Mouse (Mus musculus) brain, adult 10 weeks (tissue): ENCODE results near the gene Fam129c. TPM values are rescaled to one million over a fixed set of nuclear protein-coding genes. Genes with fewer than 3 reads are reported as not detected.

Source experiments
- polyA plus RNA-seq: library from polyadenylated mRNA; stranded (reverse); fragments of 350-450 nt; fragmentation: Illumina TruSeq; extraction: RNeasy Lipid Tissue Mini Kit (QIAGEN cat#74804); gene quantifications from one replicate; pipeline ENCODE4 v1.2.3, GENCODE M21; 2015; ENCODE audit warnings: low read depth, low replicate concordance

The Fam129c gene
- polyA plus RNA-seq: 3.6 TPM

GRCm38 (mm10) chr8:71597451-71597850, at the start of gene Fam129c:
Gene Fam129c (plus strand): TSS chr8:71597648.

DNA sequence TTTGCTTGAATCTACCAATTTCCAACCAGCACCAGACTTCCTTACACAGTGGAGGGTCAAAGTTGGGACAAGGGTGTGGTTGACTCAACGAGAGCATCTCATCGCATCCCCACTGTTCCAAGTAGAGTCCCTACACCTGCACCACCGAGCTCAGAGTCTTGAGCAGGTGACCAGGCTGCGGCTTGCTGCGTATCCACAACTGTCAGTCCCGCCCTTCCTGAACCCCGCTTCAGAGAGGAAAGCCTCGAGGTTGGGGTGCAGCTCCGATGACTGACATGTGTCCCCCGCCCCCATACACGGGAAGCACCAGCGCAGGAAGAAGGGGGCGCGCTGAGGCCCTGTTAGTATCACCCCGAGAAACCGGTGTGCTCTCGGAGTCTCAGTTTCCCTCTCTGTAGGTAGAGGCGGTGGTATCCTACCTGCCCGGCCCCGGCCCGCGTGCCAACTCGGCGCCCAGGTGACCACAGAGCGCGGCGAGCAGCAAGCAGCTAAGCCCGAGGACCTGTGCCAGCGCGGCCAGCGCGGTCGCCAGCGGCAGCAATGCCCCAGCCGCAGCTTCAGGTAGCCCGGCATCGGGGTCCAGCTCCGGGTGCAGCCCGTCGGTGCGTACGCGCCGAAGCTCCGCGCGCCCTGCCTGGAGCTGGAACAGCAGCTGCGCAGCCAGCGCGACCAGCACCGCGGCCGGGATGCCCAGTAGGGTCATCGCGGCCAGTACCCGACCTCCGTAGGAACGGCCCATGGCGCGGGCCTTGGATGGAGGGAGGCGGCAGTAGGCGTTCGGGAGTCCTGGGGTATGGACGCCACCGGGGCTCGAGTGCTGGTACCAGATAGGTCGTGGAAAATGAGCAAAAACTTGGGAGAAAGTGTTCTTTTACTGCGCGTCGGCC, 39.1 kb upstream of the Fam129c start, which contains the start of gene Tmem221:
Gene Tmem221, minus strand, starts transcription at position 801 of the 887 bp plus-strand sequence.

DNA sequence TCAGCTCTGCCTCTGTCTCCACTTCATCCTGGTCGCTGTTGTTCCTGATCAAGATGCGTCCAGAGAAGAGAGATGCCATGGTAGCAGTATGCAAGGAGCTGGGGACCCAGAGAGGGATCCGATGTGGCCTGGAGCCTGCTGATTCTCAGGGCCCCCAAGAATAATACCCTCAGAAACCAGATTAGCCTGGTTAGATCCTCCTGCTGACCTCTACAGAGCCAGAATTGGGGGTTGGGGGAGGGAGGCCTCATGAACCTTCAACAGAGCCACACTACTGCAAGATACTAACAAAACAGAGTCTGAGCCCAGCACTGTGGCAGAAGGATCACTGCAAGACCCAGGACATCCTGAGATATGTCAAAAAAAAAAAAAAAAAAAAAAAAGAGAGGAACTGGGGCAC, 30.9 kb upstream of the Fam129c start, which contains the start of gene Nxnl1:
Gene Nxnl1, minus strand, starts transcription at position 101 of the 400 bp plus-strand sequence.

DNA sequence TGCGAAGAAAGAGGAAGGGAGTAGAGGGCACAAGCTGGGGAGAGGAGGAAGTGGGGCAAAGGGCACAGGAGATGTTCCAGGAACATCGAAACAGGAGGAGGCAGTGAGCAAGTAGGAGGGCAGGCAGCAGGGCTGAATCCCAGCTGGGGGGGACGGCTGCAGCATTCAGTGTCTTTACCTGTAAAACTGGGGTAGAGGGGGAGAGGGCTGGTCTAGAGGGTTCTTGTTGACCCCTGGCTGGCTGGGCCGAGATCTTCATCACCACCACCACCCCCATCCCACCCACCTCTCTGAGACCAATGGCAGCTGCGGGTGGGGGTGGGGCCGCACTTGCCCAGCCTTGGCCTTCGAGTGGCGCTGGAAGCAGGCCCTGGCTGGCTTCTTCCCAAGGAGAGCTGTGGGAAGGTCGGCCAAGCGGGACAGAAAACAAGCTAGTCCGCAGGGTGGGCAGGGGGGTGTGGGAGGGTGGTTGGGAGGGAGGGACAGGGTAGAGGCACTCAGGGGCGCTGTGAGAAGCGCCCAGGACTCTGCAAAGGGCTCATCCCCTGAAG, 29.0 kb upstream of the Fam129c start, which contains the start of gene Slc27a1:
Gene Slc27a1, plus strand, starts transcription at position 496 of the 551 bp plus-strand sequence.

DNA sequence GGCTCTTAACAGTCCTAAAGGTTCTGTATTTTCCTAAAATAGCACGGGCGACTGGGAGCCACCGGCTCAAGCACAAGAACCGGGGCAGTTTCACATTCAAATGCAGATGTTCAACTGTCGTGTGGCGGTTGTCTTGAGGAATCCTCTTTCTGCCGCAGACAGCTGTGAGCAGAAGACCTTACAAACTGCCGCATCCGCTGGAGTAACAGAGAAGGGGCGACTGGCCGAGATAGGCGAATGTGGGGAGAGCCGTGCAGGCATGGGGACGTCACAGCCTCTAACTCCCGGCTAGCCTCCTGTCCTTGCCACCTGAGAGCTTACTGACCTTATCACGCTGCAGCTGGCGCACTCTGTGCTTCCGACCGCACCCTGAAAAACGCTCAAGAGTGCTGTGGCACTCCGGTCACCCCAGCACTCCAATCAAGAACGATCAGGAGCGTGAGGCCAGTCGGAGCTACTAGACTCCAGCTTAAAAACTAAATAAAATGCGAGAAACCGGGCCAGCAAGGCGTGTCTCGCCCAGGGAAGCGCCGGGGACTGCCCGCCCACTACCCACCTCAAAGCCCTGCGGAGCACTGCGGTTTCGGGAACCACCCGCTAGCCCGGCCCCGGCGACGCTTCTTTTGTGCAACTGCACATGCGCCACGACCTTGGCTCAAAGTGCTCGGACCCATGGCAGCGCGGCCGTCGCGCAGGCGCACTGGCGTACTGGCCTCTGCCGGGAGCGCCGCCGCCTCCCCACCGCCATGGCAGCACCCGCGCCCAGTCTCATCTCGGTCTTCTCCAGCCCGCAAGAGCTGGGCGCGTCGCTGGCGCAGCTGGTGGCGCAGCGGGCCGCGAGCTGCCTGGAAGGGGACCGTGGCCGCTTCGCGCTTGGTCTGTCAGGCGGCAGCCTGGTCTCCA, 5.7 kb upstream of the Fam129c start, which contains the start of gene Pgls:
Gene Pgls, plus strand, starts transcription at position 706 of the 903 bp plus-strand sequence.

DNA sequence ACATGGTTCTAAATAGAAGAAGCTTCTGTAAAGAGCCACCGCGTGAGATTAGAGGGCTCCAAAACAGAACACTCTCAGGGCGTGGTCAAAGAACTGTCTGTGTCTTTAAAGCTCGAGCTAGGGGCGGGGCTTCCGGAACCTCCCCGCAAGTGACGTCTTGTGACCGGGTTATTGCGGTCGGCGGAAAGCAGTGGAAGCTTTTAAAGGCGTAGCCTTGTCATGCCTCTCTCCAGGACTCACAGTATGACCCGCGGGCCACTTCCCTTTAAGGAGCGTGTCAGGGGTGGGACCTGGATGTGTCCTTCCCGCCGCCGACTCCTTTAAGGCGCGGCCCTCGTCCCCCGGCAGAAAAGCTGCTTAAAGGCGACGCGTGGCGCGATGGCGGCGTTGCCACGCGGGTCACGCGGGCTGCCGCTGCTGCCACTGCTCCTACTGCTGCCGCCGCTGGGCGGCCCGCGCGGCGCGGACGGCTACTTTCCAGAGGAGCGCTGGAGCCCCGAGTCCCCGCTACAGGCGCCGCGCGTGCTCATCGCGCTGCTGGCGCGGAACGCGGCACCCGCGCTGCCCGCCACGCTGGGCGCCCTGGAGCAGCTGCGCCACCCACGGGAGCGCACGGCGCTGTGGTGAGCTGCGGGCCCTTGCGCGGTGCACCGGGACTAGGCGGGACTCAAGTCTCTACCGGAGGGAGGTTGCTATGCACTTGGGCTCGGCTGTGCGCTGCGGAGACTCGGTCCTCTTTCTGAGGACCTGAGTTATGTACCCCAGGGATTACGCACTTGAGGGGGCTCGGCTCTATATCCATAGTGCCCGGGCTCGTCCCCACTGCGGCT, 13.6 kb downstream of the Fam129c start, which contains the start of gene Colgalt1:
Gene Colgalt1, plus strand, starts transcription at position 177 of the 830 bp plus-strand sequence.

Other genes starting within 250 kb of the Fam129c start
- 174 TPM for gene Use1, start 230.8 kb upstream of the Fam129c start, polyA plus RNA-seq
- gene Ocel1, start 226.3 kb upstream of the Fam129c start, polyA plus RNA-seq: 11.4 TPM
- 24.3 TPM for gene Nr2f6, start 215.7 kb upstream of the Fam129c start, polyA plus RNA-seq
- 4.5 TPM for gene Ushbp1, start 201.8 kb upstream of the Fam129c start, polyA plus RNA-seq
- gene Babam1, start 200.8 kb upstream of the Fam129c start, polyA plus RNA-seq: 120 TPM
- gene Ankle1, start 191.6 kb upstream of the Fam129c start, polyA plus RNA-seq: 0.43 TPM
- gene Abhd8, start 134.0 kb upstream of the Fam129c start, polyA plus RNA-seq: 254 TPM
- gene Mrpl34, start 132.7 kb upstream of the Fam129c start, polyA plus RNA-seq: 76.2 TPM
- 68.9 TPM for gene Dda1, start 128.4 kb upstream of the Fam129c start, polyA plus RNA-seq
- 27.6 TPM for gene Ano8, start 111.7 kb upstream of the Fam129c start, polyA plus RNA-seq
- gene Gtpbp3, start 109.5 kb upstream of the Fam129c start, polyA plus RNA-seq: 27.3 TPM
- 7.4 TPM for gene Plvap, start 85.9 kb upstream of the Fam129c start, polyA plus RNA-seq
- not detected for gene Ccdc194, start 71.9 kb upstream of the Fam129c start, polyA plus RNA-seq
- gene Bst2, start 60.2 kb upstream of the Fam129c start, polyA plus RNA-seq: 12.1 TPM
- 48.3 TPM for gene Mvb12a, start 54.7 kb upstream of the Fam129c start, polyA plus RNA-seq
- gene Tmem221, start 38.8 kb upstream of the Fam129c start, polyA plus RNA-seq: not detected
- 0.16 TPM for gene Nxnl1, start 31.0 kb upstream of the Fam129c start, polyA plus RNA-seq
- 72.5 TPM for gene Slc27a1, start 28.8 kb upstream of the Fam129c start, polyA plus RNA-seq
- gene Pgls, start 5.5 kb upstream of the Fam129c start, polyA plus RNA-seq: 36.5 TPM
- gene Colgalt1, start 13.3 kb downstream of the Fam129c start, polyA plus RNA-seq: 51.4 TPM
- 119 TPM for gene Unc13a, start 74.1 kb downstream of the Fam129c start, polyA plus RNA-seq
- 2.9 TPM for gene Jak3, start 78.6 kb downstream of the Fam129c start, polyA plus RNA-seq
- 0.92 TPM for gene Insl3, start 91.6 kb downstream of the Fam129c start, polyA plus RNA-seq
- 0.88 TPM for gene B3gnt3, start 104.1 kb downstream of the Fam129c start, polyA plus RNA-seq
- gene Fcho1, start 128.1 kb downstream of the Fam129c start, polyA plus RNA-seq: 83.6 TPM